Mouse (Mus musculus): Measurements from ENCODE around the gene Guca2b. TPM values are rescaled to one million over a fixed set of nuclear protein-coding genes. Genes with fewer than 3 reads are reported as not detected.

Gene Guca2b
- polyA plus RNA-seq, 1 experiment from 2014 or later: not detected

GRCm38 (mm10) chr4:119642666-119643065, 16.1 kb downstream of the Guca2b start:
- Histone ChIP-seq H3K27ac (no peak overlapping the region), H3K27me3 (no peaks in the 10 kb centered on the region), H3K4me3 (no peak overlapping the region), H3K9me3 (no peaks in the 10 kb centered on the region), H3K36me3 (no peaks in the 10 kb centered on the region), H3K4me1 (no peaks in the 10 kb centered on the region), H3K4me2 (no peak overlapping the region), H3K9ac (no peak overlapping the region)
- WGBS: 89% methylated on average over 4 of the region's 4 CpGs
- no peak for ATAC-seq (ENCODE audit: insufficient number of reproducible peaks, low FRiP score, low TSS enrichment, low read depth)

GRCm38 (mm10) chr4:119638656-119639055, 20.1 kb downstream of the Guca2b start:
- ATAC-seq (ENCODE audit: insufficient number of reproducible peaks, low FRiP score, low TSS enrichment, low read depth): no peak
- Histone ChIP-seq H3K9me3 (no peaks in the 10 kb centered on the region), H3K36me3 (no peaks in the 10 kb centered on the region), H3K9ac (no peak overlapping the region), H3K4me1 (peaks cover 3% of the 10 kb centered on the region; the same call in 1 of the 2 replicates), H3K4me2 (no peak overlapping the region), H3K27ac (no peak overlapping the region), H3K27me3 (no peaks in the 10 kb centered on the region), H3K4me3 (no peak overlapping the region)
- WGBS: 56% methylated on average over 11 of the region's 11 CpGs

- 87% methylated on average over 6 of the region's 6 CpGs for WGBS
- ATAC-seq (ENCODE audit: insufficient number of reproducible peaks, low FRiP score, low TSS enrichment, low read depth): no peak
- Histone ChIP-seq H3K4me1 (peaks cover 9% of the 10 kb centered on the region; the same call in 1 of the 2 replicates), H3K36me3 (no peaks in the 10 kb centered on the region), H3K9ac (no peak overlapping the region), H3K27ac (no peak overlapping the region), H3K27me3 (no peaks in the 10 kb centered on the region), H3K9me3 (no peaks in the 10 kb centered on the region), H3K4me2 (no peak overlapping the region), H3K4me3 (no peak overlapping the region)
Measured at GRCm38 (mm10) chr4:119637946-119638345, 20.8 kb downstream of the Guca2b start.

GRCm38 (mm10) chr4:119637176-119637845, 21.4 kb downstream of the Guca2b start, which contains the start of gene Guca2a:
Gene Guca2a, plus strand, starts transcription at chr4:119637704.
- Histone ChIP-seq H3K36me3 (no peaks in the 10 kb centered on the region), H3K9me3 (no peaks in the 10 kb centered on the region), H3K4me2 (no peak within 1 kb of the TSS), H3K9ac (no peak within 1 kb of the TSS), H3K4me3 (no peak within 1 kb of the TSS), H3K27me3 (no peaks in the 10 kb centered on the region), H3K4me1 (peaks cover 12% of the 10 kb centered on the region; the same call in 1 of the 2 replicates), H3K27ac (no peak within 1 kb of the TSS)
- no peak for ATAC-seq (ENCODE audit: insufficient number of reproducible peaks, low FRiP score, low TSS enrichment, low read depth)
- WGBS: 67% methylated on average over 4 of the region's 4 CpGs

GRCm38 (mm10) chr4:119636731-119637130, 22.0 kb downstream of the Guca2b start:
- Histone ChIP-seq H3K4me1 (peaks cover 12% of the 10 kb centered on the region; the same call in 1 of the 2 replicates), H3K4me2 (no peak overlapping the region), H3K27ac (no peak overlapping the region), H3K9me3 (no peaks in the 10 kb centered on the region), H3K36me3 (no peaks in the 10 kb centered on the region), H3K9ac (no peak overlapping the region), H3K27me3 (no peaks in the 10 kb centered on the region), H3K4me3 (no peak overlapping the region)
- 77% methylated on average over 7 of the region's 7 CpGs for WGBS
- no peak for ATAC-seq (ENCODE audit: insufficient number of reproducible peaks, low FRiP score, low TSS enrichment, low read depth)

GRCm38 (mm10) chr4:119635686-119636085, 23.1 kb downstream of the Guca2b start:
- Histone ChIP-seq H3K4me1 (peaks cover 12% of the 10 kb centered on the region; the same call in 1 of the 2 replicates), H3K4me3 (no peak overlapping the region), H3K27me3 (no peaks in the 10 kb centered on the region), H3K36me3 (peaks cover 4% of the 10 kb centered on the region), H3K4me2 (no peak overlapping the region), H3K27ac (no peak overlapping the region), H3K9ac (no peak overlapping the region), H3K9me3 (no peaks in the 10 kb centered on the region)
- no peak for ATAC-seq (ENCODE audit: insufficient number of reproducible peaks, low FRiP score, low TSS enrichment, low read depth)
- WGBS: 72% methylated on average over 8 of the region's 8 CpGs

- 69% methylated on average over 6 of the region's 6 CpGs for WGBS
- H3K4me1 ChIP-seq: peaks cover 12% of the 10 kb centered on the region; the same call in 1 of the 2 replicates
- no peaks in the 10 kb centered on the region for H3K27me3 ChIP-seq
- peaks cover 10% of the 10 kb centered on the region for H3K36me3 ChIP-seq
- H3K9ac ChIP-seq: no peak overlapping the region
- no peak for ATAC-seq (ENCODE audit: insufficient number of reproducible peaks, low FRiP score, low TSS enrichment, low read depth)
- H3K9me3 ChIP-seq: no peaks in the 10 kb centered on the region
- no peak overlapping the region for H3K4me2 ChIP-seq
- no peak overlapping the region for H3K4me3 ChIP-seq
- H3K27ac ChIP-seq: no peak overlapping the region
Measured at GRCm38 (mm10) chr4:119634908-119635660, 23.7 kb downstream of the Guca2b start.

- Histone ChIP-seq H3K9me3 (no peaks in the 10 kb centered on the region), H3K4me3 (no peak overlapping the region), H3K4me1 (peaks cover 12% of the 10 kb centered on the region; the same call in 1 of the 2 replicates), H3K36me3 (peaks cover 21% of the 10 kb centered on the region), H3K9ac (no peak overlapping the region), H3K27ac (no peak overlapping the region), H3K4me2 (no peak overlapping the region), H3K27me3 (no peaks in the 10 kb centered on the region)
- WGBS: 58% methylated on average over 3 of the region's 3 CpGs
- ATAC-seq (ENCODE audit: insufficient number of reproducible peaks, low FRiP score, low TSS enrichment, low read depth): no peak
Measured at GRCm38 (mm10) chr4:119633948-119634347, 24.8 kb downstream of the Guca2b start.

- ATAC-seq (ENCODE audit: insufficient number of reproducible peaks, low FRiP score, low TSS enrichment, low read depth): no peak
- Histone ChIP-seq H3K4me3 (no peak overlapping the region), H3K4me2 (no peak overlapping the region), H3K27ac (no peak overlapping the region; the same call in 1 of the 2 replicates), H3K27me3 (no peaks in the 10 kb centered on the region), H3K4me1 (peaks cover 12% of the 10 kb centered on the region; the same call in 1 of the 2 replicates), H3K9me3 (no peaks in the 10 kb centered on the region), H3K9ac (no peak overlapping the region), H3K36me3 (peaks cover 21% of the 10 kb centered on the region)
- WGBS: 58% methylated on average over 7 of the region's 7 CpGs
Measured at GRCm38 (mm10) chr4:119633342-119633741, 25.4 kb downstream of the Guca2b start.

- WGBS: 65% methylated on average over 7 of the region's 7 CpGs
- no peaks in the 10 kb centered on the region for H3K9me3 ChIP-seq
Measured at GRCm38 (mm10) chr4:119632721-119633120, 26.0 kb downstream of the Guca2b start.

GRCm38 (mm10) chr4:119631115-119631919, 27.4 kb downstream of the Guca2b start:
- H3K36me3 ChIP-seq: peaks cover 28% of the 10 kb centered on the region
- no peak overlapping the region for H3K4me3 ChIP-seq
- H3K4me2 ChIP-seq: no peak overlapping the region
- no peak overlapping the region for H3K27ac ChIP-seq
- H3K9ac ChIP-seq: no peak overlapping the region
- H3K27me3 ChIP-seq: no peaks in the 10 kb centered on the region
- ATAC-seq (ENCODE audit: insufficient number of reproducible peaks, low FRiP score, low TSS enrichment, low read depth): peak; percentile 67; the same call in 1 of the 2 replicates
- no peaks in the 10 kb centered on the region for H3K9me3 ChIP-seq
- 46% methylated on average over 11 of the region's 11 CpGs for WGBS
- peaks cover 12% of the 10 kb centered on the region; the same call in 1 of the 2 replicates for H3K4me1 ChIP-seq

More at GRCm38 (mm10) chr4:119632721-119633120, 26.0 kb downstream of the Guca2b start:
- Histone ChIP-seq H3K4me1 (peaks cover 12% of the 10 kb centered on the region; the same call in 1 of the 2 replicates), H3K36me3 (peaks cover 21% of the 10 kb centered on the region), H3K4me2 (no peak overlapping the region), H3K9ac (no peak overlapping the region), H3K27ac (no peak overlapping the region), H3K4me3 (no peak overlapping the region), H3K27me3 (no peaks in the 10 kb centered on the region)
- ATAC-seq (ENCODE audit: insufficient number of reproducible peaks, low FRiP score, low TSS enrichment, low read depth): no peak

Data from limb, embryonic 15.5 days (tissue).